Mouse (Mus musculus): ENCODE results near the gene Mat2b. TPM values are rescaled to one million over a fixed set of nuclear protein-coding genes. Genes with fewer than 3 reads are reported as not detected.

Gene Mat2b
- polyA plus RNA-seq, 1 experiment from 2014 or later, result 86.4 TPM

- no peak for ATAC-seq
- Histone ChIP-seq H3K36me3 (ENCODE audit: control insufficient read depth, insufficient read depth, low read length) (peaks cover 85% of the 10 kb centered on the region), H3K4me2 (ENCODE audit: low read length) (no peak overlapping the region), H3K4me1 (ENCODE audit: control insufficient read depth, insufficient read depth, low read length) (no peaks in the 10 kb centered on the region), H3K9ac (ENCODE audit: low read length) (no peak overlapping the region), H3K27me3 (replicated peaks; ENCODE audit: control insufficient read depth, insufficient read depth, low read length) (no peaks in the 10 kb centered on the region), H3K27ac (ENCODE audit: low read depth, low read length) (no peak overlapping the region), H3K4me3 (ENCODE audit: low read depth, low read length) (no peak overlapping the region), H3K9me3 (replicated peaks; ENCODE audit: control insufficient read depth, low read length) (no peaks in the 10 kb centered on the region; the same call in 1 of the 2 replicates)
- 97% methylated on average over 3 of the region's 3 CpGs for WGBS
- DNase-seq (ENCODE audit: low spot score), result no peak
Measured at GRCm38 (mm10) chr11:40682456-40682855, 12.5 kb downstream of the Mat2b start.

- no peak for ATAC-seq
- 97% methylated on average over 1 of the region's 1 CpGs for WGBS
Measured at GRCm38 (mm10) chr11:40677169-40677568, 17.8 kb downstream of the Mat2b start.

GRCm38 (mm10) chr11:40675014-40675730, 19.8 kb downstream of the Mat2b start:
- ATAC-seq (no peak), DNase-seq (ENCODE audit: low spot score) (no peak)
- Histone ChIP-seq H3K4me3 (ENCODE audit: low read depth, low read length) (no peak overlapping the region), H3K27ac (ENCODE audit: low read depth, low read length) (no peak overlapping the region), H3K36me3 (ENCODE audit: control insufficient read depth, insufficient read depth, low read length) (peaks cover 30% of the 10 kb centered on the region), H3K9me3 (replicated peaks; ENCODE audit: control insufficient read depth, low read length) (no peaks in the 10 kb centered on the region; the same call in 1 of the 2 replicates), H3K4me1 (ENCODE audit: control insufficient read depth, insufficient read depth, low read length) (no peaks in the 10 kb centered on the region), H3K27me3 (replicated peaks; ENCODE audit: control insufficient read depth, insufficient read depth, low read length) (no peaks in the 10 kb centered on the region), H3K9ac (ENCODE audit: low read length) (no peak overlapping the region), H3K4me2 (ENCODE audit: low read length) (no peak overlapping the region)
- WGBS, result 91% methylated on average over 4 of the region's 4 CpGs

More at GRCm38 (mm10) chr11:40677169-40677568, 17.8 kb downstream of the Mat2b start:
- peaks cover 46% of the 10 kb centered on the region for H3K36me3 ChIP-seq (ENCODE audit: control insufficient read depth, insufficient read depth, low read length)
- no peaks in the 10 kb centered on the region; the same call in 1 of the 2 replicates for H3K9me3 ChIP-seq (replicated peaks; ENCODE audit: control insufficient read depth, low read length)
- H3K4me1 ChIP-seq (ENCODE audit: control insufficient read depth, insufficient read depth, low read length), result no peaks in the 10 kb centered on the region
- H3K4me2 ChIP-seq (ENCODE audit: low read length), result no peak overlapping the region
- DNase-seq (ENCODE audit: low spot score), result no peak
- no peak overlapping the region for H3K27ac ChIP-seq (ENCODE audit: low read depth, low read length)
- no peak overlapping the region for H3K4me3 ChIP-seq (ENCODE audit: low read depth, low read length)
- no peaks in the 10 kb centered on the region for H3K27me3 ChIP-seq (replicated peaks; ENCODE audit: control insufficient read depth, insufficient read depth, low read length)
- H3K9ac ChIP-seq (ENCODE audit: low read length), result no peak overlapping the region

- Histone ChIP-seq H3K4me3 (ENCODE audit: low read depth, low read length) (no peak overlapping the region), H3K4me1 (ENCODE audit: control insufficient read depth, insufficient read depth, low read length) (no peaks in the 10 kb centered on the region), H3K27me3 (replicated peaks; ENCODE audit: control insufficient read depth, insufficient read depth, low read length) (no peaks in the 10 kb centered on the region), H3K9me3 (replicated peaks; ENCODE audit: control insufficient read depth, low read length) (no peaks in the 10 kb centered on the region), H3K27ac (ENCODE audit: low read depth, low read length) (no peak overlapping the region), H3K4me2 (ENCODE audit: low read length) (no peak overlapping the region), H3K36me3 (ENCODE audit: control insufficient read depth, insufficient read depth, low read length) (no peaks in the 10 kb centered on the region), H3K9ac (ENCODE audit: low read length) (no peak overlapping the region)
- no peak for ATAC-seq
- WGBS, result 60% methylated on average over 8 of the region's 8 CpGs
- DNase-seq (ENCODE audit: low spot score), result peak; percentile 58
Measured at GRCm38 (mm10) chr11:40649726-40650445, 45.1 kb downstream of the Mat2b start.

- Histone ChIP-seq H3K4me1 (ENCODE audit: control insufficient read depth, insufficient read depth, low read length) (no peaks in the 10 kb centered on the region), H3K9me3 (replicated peaks; ENCODE audit: control insufficient read depth, low read length) (no peaks in the 10 kb centered on the region), H3K27me3 (replicated peaks; ENCODE audit: control insufficient read depth, insufficient read depth, low read length) (no peaks in the 10 kb centered on the region), H3K4me2 (ENCODE audit: low read length) (no peak overlapping the region), H3K36me3 (ENCODE audit: control insufficient read depth, insufficient read depth, low read length) (no peaks in the 10 kb centered on the region), H3K27ac (ENCODE audit: low read depth, low read length) (no peak overlapping the region), H3K4me3 (ENCODE audit: low read depth, low read length) (no peak overlapping the region), H3K9ac (ENCODE audit: low read length) (no peak overlapping the region)
- ATAC-seq (no peak), DNase-seq (ENCODE audit: low spot score) (no peak)
- 71% methylated on average over 2 of the region's 2 CpGs for WGBS
Measured at GRCm38 (mm10) chr11:40647246-40647645, 47.8 kb downstream of the Mat2b start.

Other genes starting within 250 kb of the Mat2b start
- 21.0 and 21.1 TPM in 2 replicates for gene Hmmr, start 38.2 kb upstream of the Mat2b start, polyA plus RNA-seq (2014; fragmentation: Nextera tagmentation; extraction: Ambion mirVana)
- 87.3 and 98.2 TPM in 2 replicates for gene Nudcd2, start 38.5 kb upstream of the Mat2b start, polyA plus RNA-seq (2014; fragmentation: Nextera tagmentation; extraction: Ambion mirVana)
- 31.7 and 39.0 TPM in 2 replicates for gene Ccng1, start 60.1 kb upstream of the Mat2b start, polyA plus RNA-seq (2014; fragmentation: Nextera tagmentation; extraction: Ambion mirVana)